Mouse (Mus musculus) MEL (cell line): Measurements from ENCODE around the gene Arl8a. TPM values are rescaled to one million over a fixed set of nuclear protein-coding genes. Genes with fewer than 3 reads are reported as not detected.
A peak's percentile ranks its signal among the peaks of the same experiment; 100 is the strongest.

Experiments
- DNase-seq: peaks from one replicate; pipeline ENCODE4 v3.0.0; 2011; ENCODE audit warnings: low read depth, low spot score
- H3K27ac ChIP-seq: 2 replicates; pipeline ENCODE4 v1.5.1; 2012; ENCODE audit warnings: low read depth, mild to moderate bottlenecking, control low read depth, low read length, moderate library complexity; ENCODE audit not compliant: control insufficient read depth
- H3K27me3 ChIP-seq, 2 experiments: fragments of 150-350 bp in 1 of 2; sonication (generic) in 1 of 2; 2 replicates each; pipeline ENCODE4 v1.6.1; 2012; ENCODE audit warnings: low read length in 2 of 2, mild to moderate bottlenecking in 2 of 2, improper control_type of control experiment in 1 of 2, moderate library complexity in 1 of 2; ENCODE audit not compliant: insufficient read depth in 2 of 2, control insufficient read depth in 1 of 2
- H3K36me3 ChIP-seq, 2 experiments: 2 replicates each; pipeline ENCODE4 v1.6.1; 2012 to 2014; ENCODE audit warnings: low read length in 2 of 2, improper control_type of control experiment in 1 of 2, inconsistent platforms in 1 of 2, mild to moderate bottlenecking in 1 of 2; ENCODE audit not compliant: insufficient read depth in 2 of 2, control insufficient read depth in 1 of 2
- H3K4me1 ChIP-seq, 2 experiments: fragments of 150-350 bp in 1 of 2; sonication (generic) in 1 of 2; 2 replicates each; pipeline ENCODE4 v1.6.1; 2012; ENCODE audit warnings: low read length in 2 of 2, improper control_type of control experiment in 1 of 2, mild to moderate bottlenecking in 1 of 2; ENCODE audit not compliant: insufficient read depth in 2 of 2, control insufficient read depth in 1 of 2
- H3K4me3 ChIP-seq, 2 experiments: fragments of 150-350 bp in 1 of 2; sonication (generic) in 1 of 2; 2 replicates each; pipeline ENCODE4 v1.5.1; 2012; ENCODE audit warnings: low read depth in 2 of 2, low read length in 2 of 2, mild to moderate bottlenecking in 2 of 2, moderate library complexity in 2 of 2, control low read depth in 1 of 2, improper control_type of control experiment in 1 of 2; ENCODE audit not compliant: control insufficient read depth in 1 of 2, insufficient read depth in 1 of 2
- H3K79me2 ChIP-seq: 2 replicates; pipeline ENCODE4 v1.6.1; 2012; ENCODE audit warnings: mild to moderate bottlenecking, low read length, moderate library complexity; ENCODE audit not compliant: control insufficient read depth, poor library complexity, insufficient read depth
- H3K9ac ChIP-seq: 2 replicates; pipeline ENCODE4 v1.6.1; 2012; ENCODE audit warnings: low read depth, mild to moderate bottlenecking, control low read depth, low read length, moderate library complexity; ENCODE audit not compliant: control insufficient read depth, poor library complexity, severe bottlenecking
- H3K9me3 ChIP-seq: fragments of 150-350 bp; sonication (generic); replicated peaks from 2 replicates; pipeline ENCODE4 v1.6.1; 2012; ENCODE audit warnings: mild to moderate bottlenecking, low read length, improper control_type of control experiment, moderate library complexity; ENCODE audit not compliant: insufficient read depth
- BHLHE40 ChIP-seq: IDR thresholded peaks from 2 replicates; pipeline ENCODE4 v1.6.1; 2012; ENCODE audit warnings: low read depth, mild to moderate bottlenecking, inconsistent platforms, low read length, improper control_type of control experiment, borderline replicate concordance
- CHD1 ChIP-seq: IDR thresholded peaks from 2 replicates; pipeline ENCODE4 v1.6.1; 2012; ENCODE audit warnings: low read depth, mild to moderate bottlenecking, inconsistent platforms, low read length, improper control_type of control experiment
- CHD2 ChIP-seq: IDR thresholded peaks from 2 replicates; pipeline ENCODE4 v1.6.1; 2011; ENCODE audit warnings: low read length, improper control_type of control experiment
- ELF1 ChIP-seq: IDR thresholded peaks from 2 replicates; pipeline ENCODE4 v1.6.1; 2014; ENCODE audit warnings: low read depth, mild to moderate bottlenecking, inconsistent platforms, low read length, improper control_type of control experiment, moderate library complexity
- EP300 ChIP-seq, 2 experiments: IDR thresholded peaks; 2 replicates each; pipeline ENCODE4 v1.6.1; 2011; ENCODE audit warnings: improper control_type of control experiment in 2 of 2, low read length in 2 of 2, low read depth in 1 of 2, mild to moderate bottlenecking in 1 of 2
- HCFC1 ChIP-seq: IDR thresholded peaks from 2 replicates; pipeline ENCODE4 v1.6.1; 2012; ENCODE audit warnings: low read depth, mild to moderate bottlenecking, inconsistent platforms, low read length, improper control_type of control experiment, moderate library complexity
- JUND ChIP-seq: IDR thresholded peaks from 2 replicates; pipeline ENCODE4 v1.6.1; 2011; ENCODE audit warnings: low read depth, mild to moderate bottlenecking, improper control_type of control experiment, low read length
- KAT2A ChIP-seq: conservative IDR thresholded peaks from 2 replicates; pipeline ENCODE4 v1.6.1; 2012; ENCODE audit warnings: low read depth, low read length, improper control_type of control experiment, inconsistent platforms
- MYC ChIP-seq: IDR thresholded peaks from 2 replicates; pipeline ENCODE4 v1.6.1; 2011; ENCODE audit warnings: low read depth, mild to moderate bottlenecking, low read length, improper control_type of control experiment, moderate library complexity
- POLR2A ChIP-seq, 2 experiments: IDR thresholded peaks; 2 replicates each; pipeline ENCODE4 v1.6.1; 2011 to 2012; ENCODE audit warnings: low read length in 2 of 2, mild to moderate bottlenecking in 2 of 2, control low read depth in 1 of 2, improper control_type of control experiment in 1 of 2, low read depth in 1 of 2, moderate library complexity in 1 of 2; ENCODE audit not compliant: control insufficient read depth in 1 of 2, insufficient read depth in 1 of 2, poor library complexity in 1 of 2
- POLR2AphosphoS2 ChIP-seq: IDR thresholded peaks from 2 replicates; pipeline ENCODE4 v1.6.1; 2011; ENCODE audit warnings: low read length, improper control_type of control experiment
- POLR2AphosphoS5 ChIP-seq: IDR thresholded peaks from 2 replicates; pipeline ENCODE4 v1.6.1; 2012; ENCODE audit warnings: low read depth, borderline replicate concordance, mild to moderate bottlenecking, inconsistent platforms, low read length, moderate library complexity, mixed read lengths
- RAD21 ChIP-seq: IDR thresholded peaks from 2 replicates; pipeline ENCODE4 v1.6.1; 2011; ENCODE audit warnings: mild to moderate bottlenecking, low read depth, low read length, improper control_type of control experiment
- TAL1 ChIP-seq: IDR thresholded peaks from 2 replicates; pipeline ENCODE4 v1.6.1; 2012; ENCODE audit warnings: mild to moderate bottlenecking, inconsistent platforms, low read length, moderate library complexity, mixed read lengths
- TBP ChIP-seq: IDR thresholded peaks from 2 replicates; pipeline ENCODE4 v1.8.0; 2011; ENCODE audit warnings: low read depth, low read length, improper control_type of control experiment
- USF1 ChIP-seq: IDR thresholded peaks from 2 replicates; pipeline ENCODE4 v1.6.1; 2014; ENCODE audit warnings: low read depth, mild to moderate bottlenecking, inconsistent platforms, low read length, improper control_type of control experiment, moderate library complexity
- polyA plus RNA-seq, 2 experiments: library from polyadenylated mRNA; stranded (reverse) in 1 of 2; unstranded in 1 of 2; fragments of >175 nt in 1 of 2; fragments of >200 nt in 1 of 2; gene quantifications; 2 replicates each; pipeline versions ENCODE4 v1.2.1 to v1.2.4; 2012; ENCODE audit warnings: low replicate concordance in 2 of 2, low read depth in 1 of 2; ENCODE audit not compliant: insufficient read length in 2 of 2, insufficient read depth in 1 of 2, missing spikeins in 1 of 2
- total RNA-seq: library from RNA; depleted of rRNA; stranded (reverse); fragments of 300-350 nt; gene quantifications from 2 replicates; pipeline ENCODE4 v1.2.3, GENCODE M21; 2012

The Arl8a gene
- total and polyA plus RNA-seq, 3 experiments, result 8.0 to 47.7 TPM; not detected in 1

- peak in 1 of 2 experiments; percentile 40; a peak in 2 of 4 replicates for TF ChIP-seq POLR2A (IDR thresholded peaks at IDR 0.05; ENCODE audit: control insufficient read depth in 1 of 2, insufficient read depth in 1 of 2, low read depth in 1 of 2, low read length in 2 of 2, poor library complexity in 1 of 2)
- TF ChIP-seq TBP, result peak; percentile 27; the same call in 1 of the 2 replicates
- TF ChIP-seq RAD21, result no peak
- Histone ChIP-seq H3K27me3 (no peaks in the 10 kb centered on the region), H3K27ac (no peak overlapping the region), H3K9ac (no peak overlapping the region), H3K36me3 (peaks cover 22 to 48% of the 10 kb centered on the region in 2 experiments), H3K4me1 (peaks cover 8 to 24% of the 10 kb centered on the region in 2 experiments), H3K79me2 (peaks cover 21% of the 10 kb centered on the region), H3K4me3 (no peak overlapping the region), H3K9me3 (no peaks in the 10 kb centered on the region)
- DNase-seq, result peak; percentile 70
These were observed 6.7 kb upstream of the Arl8a start for GRCm38 (mm10) chr1:135139906-135140305.

- TF ChIP-seq USF1 (no peak), CHD1 (no peak), JUND (no peak), ELF1 (no peak), RAD21 (no peak), EP300 (IDR thresholded peaks at IDR 0.05; ENCODE audit: low read depth in 1 of 2, low read length in 2 of 2) (no peak), KAT2A (no peak), POLR2AphosphoS5 (no peak), HCFC1 (no peak), MYC (no peak), TAL1 (no peak), CHD2 (no peak), POLR2A (IDR thresholded peaks at IDR 0.05; ENCODE audit: control insufficient read depth in 1 of 2, insufficient read depth in 1 of 2, low read depth in 1 of 2, low read length in 2 of 2, poor library complexity in 1 of 2) (no peak), BHLHE40 (no peak), POLR2AphosphoS2 (no peak)
- Histone ChIP-seq H3K9ac (no peak overlapping the region), H3K27me3 (no peaks in the 10 kb centered on the region), H3K9me3 (no peaks in the 10 kb centered on the region), H3K79me2 (peaks cover 16% of the 10 kb centered on the region), H3K4me1 (peaks cover 0 to 6% of the 10 kb centered on the region in 2 experiments; a peak in 2 of 4 replicates), H3K27ac (no peak overlapping the region), H3K36me3 (peaks cover 18 to 31% of the 10 kb centered on the region in 2 experiments), H3K4me3 (no peak overlapping the region)
- DNase-seq, result no peak
These were observed 4.2 kb upstream of the Arl8a start for GRCm38 (mm10) chr1:135142452-135142851.
